Mouse (Mus musculus) heart, adult 11 months (tissue): ENCODE data around the gene Tead1.

ENCODE experiments used
- DNase-seq: peaks from one replicate; pipeline ENCODE4 v3.0.0; 2022

The Tead1 gene

DNA sequence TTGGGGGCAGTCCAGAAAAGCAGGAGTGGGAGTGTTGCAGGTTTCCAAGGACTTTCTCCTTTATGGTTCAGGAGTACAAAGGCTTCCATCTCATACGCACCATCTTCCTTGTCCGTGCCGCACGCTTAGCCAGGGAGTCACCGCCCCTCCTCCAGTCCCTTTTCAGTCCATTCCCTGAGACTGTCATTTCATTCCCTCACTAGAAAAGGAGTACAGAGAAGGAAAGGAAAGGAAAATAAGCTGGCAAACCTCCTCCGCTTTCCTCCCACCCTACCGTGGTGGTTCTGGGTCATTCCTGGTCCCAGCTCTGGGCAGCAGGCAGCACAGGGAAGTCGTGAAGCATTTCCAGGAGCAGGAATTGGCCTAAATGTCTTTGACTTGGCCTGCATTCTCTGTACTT lies 52.5 kb downstream of the Tead1 start:
- no peak for DNase-seq

DNA sequence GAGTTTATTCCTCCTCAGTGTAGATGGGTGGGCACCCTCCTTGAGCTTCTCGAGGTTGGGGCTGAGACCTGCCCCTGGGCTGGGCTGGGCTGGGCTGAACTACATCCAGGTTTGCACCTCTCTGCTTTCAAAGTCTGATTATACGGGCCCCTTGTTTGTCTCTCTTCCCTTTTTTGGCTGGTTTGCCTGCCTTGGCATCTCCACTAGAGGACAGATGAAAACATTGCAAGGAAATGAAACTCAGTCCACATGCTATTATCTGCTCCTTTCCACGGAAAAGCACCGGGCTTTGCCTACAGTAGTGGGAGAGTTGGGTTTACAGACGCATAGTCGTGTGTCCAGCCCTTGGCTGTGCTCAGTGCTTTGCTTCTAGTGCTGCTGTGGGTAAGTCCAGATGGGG lies 60.1 kb downstream of the Tead1 start:
- DNase-seq, result no peak

DNA sequence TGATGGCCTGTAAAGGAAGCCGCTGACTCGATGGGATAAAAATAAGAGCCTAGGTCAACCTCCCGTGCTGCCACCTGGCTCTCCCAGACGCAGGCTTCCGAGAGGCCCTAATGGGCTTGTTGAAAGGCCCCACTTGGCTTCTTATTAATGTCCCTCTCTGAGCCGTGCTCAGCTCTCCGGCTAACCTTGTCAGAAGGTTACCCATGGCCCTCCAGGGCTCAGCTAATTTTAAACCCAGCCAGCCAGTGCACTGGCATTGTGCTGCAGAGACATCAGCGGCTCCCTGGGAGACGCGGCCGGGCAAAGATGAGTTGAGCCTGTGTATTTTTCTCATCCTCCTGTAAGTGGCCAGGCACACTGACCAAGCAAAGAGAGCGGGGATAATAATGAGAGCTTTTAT lies 62.7 kb downstream of the Tead1 start:
- peak; percentile 95 for DNase-seq

DNA sequence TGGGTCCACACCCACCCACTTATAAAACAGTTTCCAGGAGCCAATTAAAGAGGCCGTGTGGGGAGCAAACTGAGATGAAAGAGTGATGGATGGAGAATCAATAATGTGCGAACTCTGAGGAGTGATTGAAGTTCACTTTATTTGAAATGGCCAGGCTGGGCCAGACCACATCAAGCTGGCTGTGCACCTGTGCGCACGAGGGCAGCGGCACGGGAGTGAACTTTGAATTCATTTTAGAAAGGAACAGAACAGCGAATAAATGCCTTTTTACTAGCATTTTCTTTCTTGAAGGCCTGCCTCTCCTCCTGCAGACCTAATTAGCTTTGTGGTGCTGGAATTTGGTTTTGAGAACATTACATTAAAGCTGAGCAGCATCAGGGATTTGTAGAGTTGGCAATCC lies 63.9 kb downstream of the Tead1 start:
- DNase-seq, result no peak

DNA sequence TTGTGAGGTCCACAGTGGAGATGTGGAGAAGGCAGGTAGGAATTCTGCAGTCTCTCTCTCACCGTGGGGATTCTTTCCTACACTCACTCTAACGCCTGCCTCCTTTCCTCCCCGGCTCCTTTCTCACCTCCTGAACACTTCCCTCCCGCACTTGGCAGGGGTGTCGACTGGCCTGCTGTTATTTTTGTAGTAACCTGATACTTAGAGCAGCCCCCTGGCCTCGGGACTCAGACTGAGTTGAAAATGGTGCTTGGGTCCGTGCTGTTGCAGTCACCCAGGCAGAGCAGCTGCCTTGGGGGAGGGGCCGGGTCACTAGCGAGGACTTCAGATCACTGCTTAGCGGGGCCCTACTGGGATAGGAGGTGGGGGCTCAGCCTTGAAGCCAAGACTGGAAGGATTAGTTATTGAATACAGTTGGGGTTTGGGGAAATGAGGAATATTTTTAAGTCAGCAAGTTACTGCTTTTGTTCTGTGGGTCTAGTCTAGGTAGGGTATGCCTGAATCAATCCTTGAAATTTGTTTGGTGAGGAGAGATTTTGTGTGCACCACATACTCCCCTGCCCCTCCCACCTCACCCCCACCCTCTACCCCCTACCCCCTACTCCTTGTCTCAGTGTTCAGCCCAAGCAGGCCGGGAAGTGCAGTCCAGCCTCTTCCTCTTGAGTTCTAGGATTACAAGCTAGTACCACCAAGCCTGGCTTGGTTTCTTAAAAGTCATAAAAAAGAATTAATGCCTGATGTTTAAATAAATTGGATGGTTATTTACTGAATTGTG lies 64.7 kb downstream of the Tead1 start:
- DNase-seq, result peak; percentile 97

DNA sequence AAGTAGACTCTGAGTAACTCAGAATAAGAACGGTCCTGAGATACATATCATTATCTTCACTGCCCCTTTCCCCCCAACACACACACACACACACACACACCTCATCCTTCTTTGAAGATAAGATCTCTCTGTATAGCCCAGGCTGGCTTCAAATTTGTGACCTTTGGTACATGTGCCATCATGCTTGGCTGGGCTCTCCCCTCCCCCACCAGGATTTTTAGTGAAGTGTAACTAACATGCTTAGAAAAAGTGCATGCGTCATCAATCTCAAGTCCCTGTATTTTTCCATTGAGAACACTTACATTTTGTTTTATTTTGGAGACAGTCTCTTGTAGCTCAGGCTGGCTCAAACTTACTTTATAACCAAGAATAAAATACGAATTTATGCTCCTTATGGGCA lies 68.1 kb downstream of the Tead1 start:
- no peak for DNase-seq

DNA sequence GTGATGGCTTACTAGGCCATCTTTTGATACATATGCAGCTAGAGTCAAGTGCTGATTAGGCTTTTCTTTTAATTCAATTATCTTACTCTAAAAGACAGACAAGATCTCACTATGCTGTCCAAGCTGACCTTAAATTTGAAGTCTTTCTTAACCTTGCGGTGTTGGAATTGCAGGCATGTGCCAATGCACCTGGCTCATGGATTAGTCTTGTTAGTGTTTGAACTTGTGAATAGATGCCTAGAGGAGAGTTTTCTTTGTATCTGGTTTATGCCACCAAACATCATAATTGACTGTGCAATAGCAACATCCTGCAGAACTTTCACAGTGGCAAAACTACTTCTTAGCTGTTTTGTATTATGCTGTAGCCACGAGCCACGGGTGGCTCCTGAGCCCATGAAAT lies 68.7 kb downstream of the Tead1 start:
- DNase-seq, result no peak

DNA sequence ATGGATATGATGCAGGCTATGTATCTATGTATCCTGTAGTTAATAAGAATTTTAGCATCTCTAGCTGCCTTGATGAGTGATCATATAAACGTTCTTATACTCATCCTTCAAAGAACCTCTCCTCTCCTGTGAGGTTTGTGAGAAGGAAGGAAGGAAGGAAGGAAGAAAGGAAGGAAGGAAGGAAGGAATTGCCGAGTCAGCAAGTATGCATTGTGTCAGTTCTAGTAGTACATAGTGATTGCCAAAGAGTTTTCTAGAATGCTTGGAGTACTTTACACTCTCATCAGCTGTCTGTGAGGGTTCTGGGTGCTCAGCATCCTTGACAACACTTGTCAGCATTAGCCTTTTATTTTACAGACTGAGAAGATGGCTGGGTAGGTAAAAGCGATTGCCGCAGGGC lies 69.2 kb downstream of the Tead1 start:
- DNase-seq, result no peak

DNA sequence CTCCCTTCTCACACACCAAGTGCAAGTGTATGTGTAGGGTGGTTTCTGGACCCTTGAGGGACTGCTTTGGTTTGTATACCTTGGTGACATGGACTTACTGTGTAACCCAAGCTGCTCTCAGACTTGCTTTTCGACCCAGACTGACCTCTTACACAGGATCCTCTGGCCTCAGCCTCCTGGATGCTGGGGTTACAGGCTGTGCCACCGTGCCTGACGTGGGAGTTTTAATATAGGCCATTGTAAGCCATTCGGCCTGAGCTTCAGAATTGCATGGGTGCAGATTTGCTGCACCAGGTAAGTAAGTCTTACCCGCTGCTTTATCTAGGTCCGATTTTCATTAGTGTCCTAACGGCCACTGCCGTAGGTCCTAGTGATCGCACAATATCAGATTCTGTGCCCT lies 71.0 kb downstream of the Tead1 start:
- DNase-seq, result no peak

DNA sequence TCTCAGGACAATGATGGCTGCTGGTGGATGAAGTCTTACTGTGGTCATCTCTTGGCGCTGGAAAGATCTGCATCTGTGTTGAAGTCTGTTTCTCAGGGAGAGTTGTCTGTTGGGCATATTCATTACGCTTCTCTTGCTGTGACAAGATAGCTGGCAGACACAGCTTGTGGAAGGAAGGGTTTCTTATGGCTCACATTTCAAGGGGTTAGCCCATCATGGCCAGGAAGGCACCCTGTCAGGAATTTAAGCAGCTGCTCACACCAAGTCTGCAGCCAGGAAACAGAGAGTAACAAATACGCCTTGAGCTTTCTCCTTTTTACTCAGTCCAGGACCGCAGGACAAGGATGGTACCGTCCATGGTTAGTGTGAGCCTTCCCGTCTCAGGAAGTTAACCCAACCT lies 73.2 kb downstream of the Tead1 start:
- DNase-seq, result peak; percentile 68

DNA sequence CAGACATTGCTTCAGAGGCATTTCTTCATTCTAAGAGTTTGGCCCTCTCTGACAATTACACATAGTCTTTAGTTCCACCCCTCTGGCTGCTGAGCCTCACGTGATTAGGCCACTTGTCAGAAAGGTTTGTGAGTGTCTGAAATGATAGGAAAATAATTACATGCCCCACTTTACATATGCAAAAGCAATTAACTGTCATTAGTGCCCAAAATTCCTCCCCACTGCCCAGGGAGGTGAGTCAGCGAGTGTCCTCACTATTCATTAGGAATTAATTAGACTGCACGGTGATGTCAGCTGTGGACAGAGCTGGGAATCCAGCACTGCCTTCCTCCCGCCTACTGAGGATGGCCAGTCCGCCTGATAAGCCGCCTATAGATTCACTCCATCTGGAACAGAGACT lies 74.2 kb downstream of the Tead1 start:
- peak; percentile 88 for DNase-seq

DNA sequence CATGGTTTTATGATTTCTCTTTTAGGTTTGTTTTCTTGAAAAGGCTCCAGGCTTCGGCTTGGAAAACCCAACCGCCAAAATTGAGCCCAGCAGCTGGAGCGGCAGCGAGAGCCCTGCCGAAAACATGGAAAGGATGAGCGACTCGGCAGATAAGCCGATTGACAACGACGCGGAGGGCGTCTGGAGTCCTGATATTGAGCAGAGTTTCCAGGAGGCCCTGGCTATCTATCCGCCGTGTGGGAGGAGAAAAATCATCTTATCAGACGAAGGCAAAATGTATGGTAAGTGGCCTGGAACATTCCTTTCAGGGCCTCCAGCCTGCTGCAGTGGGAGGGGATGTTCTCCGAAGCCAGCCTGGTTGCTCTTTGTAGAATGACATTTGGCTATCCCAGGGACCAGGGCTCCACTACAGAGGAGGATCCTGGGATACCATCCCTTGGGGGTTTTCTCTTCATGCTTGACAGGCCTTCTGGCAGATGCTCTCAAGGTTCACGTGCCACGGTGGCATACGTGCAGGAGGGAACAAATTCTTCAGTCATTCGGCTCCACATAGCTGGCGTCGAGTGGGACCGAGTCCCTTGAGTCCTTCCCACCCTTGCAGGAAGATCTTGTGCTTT lies 80.3 kb downstream of the Tead1 start:
- DNase-seq, result peak; percentile 93

DNA sequence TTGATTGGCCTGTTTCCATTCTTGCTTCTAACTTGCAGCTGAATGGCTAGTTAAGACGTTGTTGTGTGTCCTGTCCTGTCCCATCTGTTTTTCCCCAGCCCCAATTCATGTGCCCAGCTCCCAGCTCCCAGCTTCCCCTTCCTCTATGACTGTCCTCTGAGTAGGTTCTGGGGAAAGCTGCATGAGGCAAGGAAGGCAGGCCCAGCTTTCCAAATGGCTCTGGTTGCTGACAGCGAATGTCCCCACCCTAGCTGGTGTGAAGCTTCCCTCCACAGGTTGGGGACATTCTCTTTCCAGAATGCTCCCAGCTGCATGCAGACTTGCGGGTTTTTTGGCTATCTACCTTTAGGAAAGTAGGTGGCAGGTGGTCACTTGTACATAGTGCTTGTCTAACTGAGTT lies 81.2 kb downstream of the Tead1 start:
- DNase-seq, result peak; percentile 93

DNA sequence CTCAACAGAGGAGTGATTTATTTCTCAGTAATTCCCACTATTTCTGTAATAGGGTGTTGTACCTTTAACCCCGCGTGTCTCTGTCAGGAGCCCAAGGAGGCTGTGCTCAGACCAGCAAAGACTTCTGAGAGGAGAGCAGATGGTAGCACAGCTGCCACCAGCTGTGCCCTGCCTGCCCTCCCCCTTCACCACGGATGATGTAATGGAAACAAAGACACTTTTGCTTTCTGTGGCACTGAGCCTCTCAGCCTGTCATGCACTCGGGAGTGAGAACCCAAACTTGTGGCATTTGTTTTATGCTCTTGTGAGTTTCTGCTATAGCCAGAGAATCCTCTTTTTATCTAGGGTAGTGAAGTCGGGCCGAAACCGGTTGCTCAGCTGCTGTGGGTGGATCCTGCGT lies 81.7 kb downstream of the Tead1 start:
- DNase-seq, result peak; percentile 97

DNA sequence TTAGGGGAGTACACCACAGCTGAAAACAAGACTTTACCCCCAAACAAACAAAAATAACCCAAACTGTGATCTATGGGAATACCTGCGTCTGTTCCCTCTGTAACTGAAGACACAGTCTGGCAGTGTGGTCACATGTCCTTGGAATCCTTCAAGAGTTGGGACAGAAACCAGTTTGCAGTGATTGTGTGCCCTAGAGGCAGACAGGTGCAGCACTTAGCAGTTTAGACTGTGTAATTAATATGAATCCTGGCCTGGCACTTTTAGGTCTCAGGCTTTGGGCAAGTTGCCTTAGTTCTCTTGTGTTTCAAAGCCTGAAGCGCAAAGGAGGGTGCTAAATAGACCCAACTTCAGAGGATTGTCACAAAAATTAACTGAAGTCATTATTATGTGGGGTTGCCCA lies 83.8 kb downstream of the Tead1 start:
- peak; percentile 73 for DNase-seq

DNA sequence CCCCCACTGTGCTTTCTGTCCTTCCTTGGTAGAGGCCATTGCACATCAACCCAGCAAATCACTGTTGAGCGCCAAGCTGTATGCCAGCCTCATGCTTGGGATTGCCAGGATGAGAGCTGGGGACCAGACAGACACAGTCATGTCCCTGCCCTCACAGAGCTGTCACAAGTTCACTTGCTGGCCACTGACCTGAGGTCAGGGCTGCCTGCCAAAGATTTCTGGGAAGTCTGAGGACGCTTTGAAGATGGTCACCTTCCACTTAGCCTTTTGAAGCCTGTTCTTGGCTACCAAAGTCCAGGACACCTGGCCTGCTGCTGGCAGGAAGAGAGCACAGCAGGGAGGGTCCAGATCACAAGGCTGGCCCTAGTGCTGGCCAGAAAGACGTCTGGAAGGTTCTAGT lies 84.4 kb downstream of the Tead1 start:
- peak; percentile 97 for DNase-seq

DNA sequence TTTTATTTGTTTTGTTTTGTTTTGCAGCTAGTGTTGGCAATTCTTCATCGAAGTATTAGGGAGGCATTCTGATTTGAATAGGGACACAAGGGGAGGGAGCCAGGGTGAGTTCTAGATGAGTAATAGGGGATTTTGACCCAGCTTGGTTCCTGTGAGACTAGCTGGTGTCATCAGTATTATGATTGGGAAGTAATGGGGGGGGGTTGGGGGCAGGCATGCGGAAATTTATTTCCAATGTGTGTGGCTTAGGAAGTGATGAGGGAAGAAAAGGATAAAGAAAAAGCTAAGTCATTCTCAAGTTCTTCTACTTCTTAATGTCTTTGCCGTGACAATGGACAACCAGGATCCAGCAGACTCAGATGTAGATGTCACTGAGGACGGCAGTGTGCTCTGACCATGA lies 85.8 kb downstream of the Tead1 start:
- no peak for DNase-seq

DNA sequence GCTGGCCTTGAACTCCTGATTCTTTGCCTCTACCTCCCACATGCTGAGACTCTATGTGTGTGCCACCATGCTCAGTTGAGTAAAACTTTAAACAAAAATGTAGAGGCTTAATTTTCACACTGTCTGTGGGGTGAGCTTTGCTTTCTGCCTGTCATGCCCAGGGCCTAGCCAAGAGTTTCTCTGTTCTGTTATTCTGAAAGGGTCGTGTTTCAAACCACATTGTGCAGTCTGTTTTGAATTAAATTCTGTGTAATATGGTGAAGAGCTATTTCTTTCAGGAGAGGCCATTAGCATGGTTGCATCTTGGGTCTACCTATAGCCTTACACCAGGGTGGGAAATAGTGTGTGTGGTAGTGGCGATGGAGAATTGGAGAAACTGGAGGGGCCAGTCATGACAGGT lies 90.7 kb downstream of the Tead1 start:
- peak; percentile 72 for DNase-seq

DNA sequence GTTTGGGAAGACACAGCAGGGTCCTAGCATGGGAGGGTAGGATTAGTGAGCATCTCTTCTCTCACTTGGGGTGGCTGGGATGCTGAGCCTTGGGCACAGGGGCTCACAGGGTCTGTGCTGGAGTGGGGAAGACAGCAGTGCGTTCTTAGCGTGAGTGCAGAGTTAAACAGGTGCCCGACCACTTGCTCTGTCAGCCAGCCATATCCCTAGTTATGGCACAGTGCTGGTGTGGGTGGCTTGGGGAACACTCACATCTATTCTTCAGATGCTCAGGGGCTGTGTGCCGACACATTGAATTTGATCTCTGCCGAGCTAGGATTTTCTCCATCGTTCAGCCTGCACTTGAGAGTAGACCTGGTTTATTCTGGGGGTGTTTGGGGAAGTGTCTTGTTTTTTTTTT lies 92.3 kb downstream of the Tead1 start:
- DNase-seq, result peak; percentile 83

DNA sequence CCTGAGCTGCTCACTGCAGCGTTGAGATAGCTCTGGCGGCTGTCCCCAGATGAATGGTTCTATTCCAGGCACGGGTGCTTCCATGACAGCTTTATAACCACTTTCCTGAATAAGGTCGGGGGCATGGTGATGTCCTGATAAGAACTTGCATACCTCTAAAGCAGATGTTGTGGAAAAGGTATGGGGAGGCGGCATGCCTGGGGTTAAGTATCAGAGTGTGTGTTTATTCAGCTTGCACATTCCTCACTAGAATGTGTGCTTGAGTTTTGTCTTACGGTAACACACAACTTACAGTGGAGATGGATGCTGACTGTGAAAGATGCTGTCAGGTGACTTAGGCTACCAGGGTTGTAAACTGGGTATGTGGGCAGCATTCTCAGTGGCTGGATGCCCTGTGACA lies 93.7 kb downstream of the Tead1 start:
- DNase-seq, result peak; percentile 86

DNA sequence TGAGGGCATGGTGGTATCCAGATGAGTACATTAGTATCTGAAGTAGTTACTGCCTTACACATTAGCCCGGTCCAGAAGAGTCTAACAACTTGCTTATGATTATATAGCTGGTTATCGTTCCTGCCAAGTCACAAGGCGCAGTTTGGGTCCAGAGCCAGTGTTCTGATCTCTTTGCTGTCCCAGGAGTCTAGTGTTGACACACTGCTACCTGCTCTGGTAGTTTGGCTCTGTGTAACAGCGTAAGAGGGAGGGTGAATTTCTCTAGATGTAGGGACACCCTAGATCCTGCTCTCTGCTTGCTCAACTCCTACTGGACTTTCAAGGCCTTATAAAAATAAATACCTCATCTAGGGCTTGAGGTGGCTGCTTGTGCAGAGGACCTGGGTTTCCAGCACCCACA lies 94.5 kb downstream of the Tead1 start:
- DNase-seq, result peak; percentile 94

DNA sequence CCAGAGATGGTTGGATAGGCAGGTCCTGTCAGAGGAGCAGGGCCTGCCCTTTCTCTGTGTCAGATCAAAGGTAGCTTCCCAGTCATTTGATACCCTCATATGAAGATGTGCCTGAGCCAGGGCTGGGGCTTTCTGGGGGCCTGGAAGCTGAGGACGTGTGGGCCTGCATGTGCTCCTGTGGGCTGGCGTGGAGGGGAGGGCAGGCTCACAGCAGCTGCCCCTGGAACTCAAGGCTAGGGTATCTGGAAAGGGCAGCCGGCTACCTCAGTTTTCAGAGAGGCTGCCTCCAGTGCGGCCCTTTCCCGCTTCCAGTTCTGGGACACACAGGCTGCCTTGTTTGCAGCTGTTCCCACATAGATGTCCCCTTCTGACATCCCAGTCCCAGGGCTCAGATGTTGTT lies 96.7 kb downstream of the Tead1 start:
- DNase-seq, result no peak

DNA sequence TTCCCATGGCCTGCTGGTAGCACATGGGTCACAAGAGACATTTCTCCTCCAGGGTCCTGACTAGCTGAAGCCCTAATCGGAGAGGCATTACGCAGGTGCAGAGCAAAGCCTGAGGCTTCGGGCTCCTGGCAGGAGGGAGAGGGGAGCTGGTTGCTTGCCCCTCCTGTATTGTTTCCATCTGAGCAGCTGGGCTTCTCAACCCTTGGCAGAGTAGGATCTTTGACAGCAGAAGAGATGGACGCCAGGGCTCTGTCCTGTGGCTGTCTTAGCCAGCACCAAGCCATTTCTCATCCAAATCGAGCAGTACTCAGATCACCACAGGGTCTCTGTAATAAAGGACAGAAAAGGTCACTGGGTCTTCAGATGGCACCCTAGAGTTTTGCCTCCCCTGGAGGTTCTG lies 97.6 kb downstream of the Tead1 start:
- no peak for DNase-seq

DNA sequence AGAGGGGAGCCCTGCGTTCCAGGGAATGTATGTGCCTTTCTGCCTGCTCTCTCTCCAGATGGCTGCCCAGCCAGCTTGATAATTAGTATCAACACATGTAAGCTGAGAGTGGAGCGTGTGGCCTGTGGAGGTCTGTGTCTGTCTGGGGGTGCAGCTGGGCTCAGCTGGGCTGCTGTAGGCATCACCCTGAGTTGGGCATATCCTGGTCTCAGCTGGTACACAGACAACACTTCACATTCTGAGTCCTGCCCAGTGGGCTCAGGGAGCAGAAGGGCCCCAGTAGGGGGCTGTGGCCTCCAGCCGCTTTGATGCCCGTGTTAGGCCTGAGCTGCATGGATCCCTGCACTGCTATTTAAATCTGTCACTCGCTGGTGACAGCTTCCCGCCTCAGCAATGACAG lies 100.5 kb downstream of the Tead1 start:
- no peak for DNase-seq

DNA sequence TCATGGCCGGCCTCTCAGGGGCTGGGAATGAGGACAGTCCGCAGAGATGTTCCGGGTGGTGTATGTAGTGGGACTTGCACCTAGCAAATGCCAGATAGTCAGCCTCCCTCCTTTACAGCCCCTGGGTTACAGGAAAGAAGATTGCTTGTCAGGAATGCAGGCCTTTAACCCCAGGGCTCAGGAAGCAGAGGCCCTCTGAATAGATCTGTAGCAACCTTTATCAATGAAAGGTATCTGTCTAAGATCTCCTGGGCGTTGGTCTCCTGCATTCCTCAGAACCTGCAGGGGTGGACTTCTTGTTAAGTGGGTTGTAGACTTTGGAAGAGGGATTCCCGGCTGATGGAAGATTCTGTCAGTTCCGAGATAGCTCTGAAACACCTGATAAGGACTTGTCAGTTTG lies 101.8 kb downstream of the Tead1 start:
- DNase-seq, result peak; percentile 79
